Mouse (Mus musculus) G1E (cell line): ENCODE results near the gene Rps27l.

Source experiments
- CTCF ChIP-seq: IDR thresholded peaks from 2 replicates; pipeline ENCODE4 v1.5.1; 2012; ENCODE audit warnings: low read depth, low read length, inconsistent platforms, mixed read lengths
- GATA1 ChIP-seq: IDR thresholded peaks from 2 replicates; pipeline ENCODE4 v1.6.1; 2012; ENCODE audit warnings: borderline replicate concordance, low read length, inconsistent platforms, mixed read lengths
- GATA2 ChIP-seq: IDR thresholded peaks from 2 replicates; pipeline ENCODE4 v1.6.1; 2012; ENCODE audit warnings: low read depth, low read length, inconsistent platforms, borderline replicate concordance

GRCm38 (mm10) chr9:66907746-66908397 lies 38.0 kb upstream of the Rps27l start:
- TF ChIP-seq CTCF, result no peak
- TF ChIP-seq GATA1, result no peak
- TF ChIP-seq GATA2, result no peak
